Mouse (Mus musculus): ENCODE results near the gene Pars2. TPM values are rescaled to one million over a fixed set of nuclear protein-coding genes. Genes with fewer than 3 reads are reported as not detected.

Pars2 gene
- polyA plus RNA-seq (2016; fragmentation: Nextera tagmentation; extraction: Ambion mirVana) = 12.0 and 13.3 TPM in 2 replicates

DNA sequence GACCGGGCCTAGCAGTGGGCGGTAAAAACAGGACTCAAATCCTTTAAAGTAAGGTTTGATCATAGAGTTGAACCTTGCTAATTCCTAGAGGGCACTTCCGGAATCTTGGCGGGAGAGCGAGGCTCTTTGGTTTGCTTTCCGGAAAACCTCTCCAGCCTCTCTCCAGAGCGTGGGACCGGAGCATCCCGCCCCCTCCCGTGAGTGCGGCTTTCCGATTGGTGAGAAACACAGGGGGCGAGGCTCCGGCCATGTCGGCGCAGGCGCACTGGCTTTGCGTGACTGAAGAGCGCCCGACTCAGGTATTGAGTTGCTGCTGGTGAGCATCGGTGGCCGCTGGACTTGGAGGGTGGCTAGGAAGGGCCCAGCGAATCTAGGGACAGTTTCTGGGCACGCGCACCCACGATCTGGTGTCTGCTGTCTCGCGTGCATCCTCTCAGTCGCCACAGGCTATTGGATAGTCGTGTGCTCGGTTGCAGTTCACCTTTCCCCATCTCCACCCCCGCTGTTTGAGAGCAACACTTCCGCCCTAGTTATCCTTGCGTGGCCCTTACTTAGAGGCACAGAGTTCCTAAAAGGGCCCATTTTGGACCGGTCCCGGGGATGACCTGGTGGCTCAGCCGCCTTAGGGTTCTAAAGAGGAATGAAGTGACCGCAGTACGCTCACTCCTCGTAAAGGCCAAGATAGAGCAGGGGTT is at the start of gene Pars2:
TSS of gene Pars2 (plus strand) at position 237 of the 695 bp plus-strand sequence.
- H3K9me3 ChIP-seq = no peaks in the 10 kb centered on the region
- H3K4me3 ChIP-seq = peak within 1 kb of the TSS; percentile 74
- H3K4me1 ChIP-seq = peaks cover 8% of the 10 kb centered on the region
- WGBS = 3% methylated on average over 40 of the region's 40 CpGs
- peak within 1 kb of the TSS; percentile 69 for H3K27ac ChIP-seq (replicated peaks)
- H3K4me2 ChIP-seq (replicated peaks) = peak within 1 kb of the TSS; percentile 92
- H3K9ac ChIP-seq (replicated peaks) = peak within 1 kb of the TSS; percentile 83
- H3K27me3 ChIP-seq = peaks cover 34% of the 10 kb centered on the region
- ATAC-seq (ENCODE audit: low FRiP score, low read depth) = peak; percentile 98
- H3K36me3 ChIP-seq = peaks cover 26% of the 10 kb centered on the region

DNA sequence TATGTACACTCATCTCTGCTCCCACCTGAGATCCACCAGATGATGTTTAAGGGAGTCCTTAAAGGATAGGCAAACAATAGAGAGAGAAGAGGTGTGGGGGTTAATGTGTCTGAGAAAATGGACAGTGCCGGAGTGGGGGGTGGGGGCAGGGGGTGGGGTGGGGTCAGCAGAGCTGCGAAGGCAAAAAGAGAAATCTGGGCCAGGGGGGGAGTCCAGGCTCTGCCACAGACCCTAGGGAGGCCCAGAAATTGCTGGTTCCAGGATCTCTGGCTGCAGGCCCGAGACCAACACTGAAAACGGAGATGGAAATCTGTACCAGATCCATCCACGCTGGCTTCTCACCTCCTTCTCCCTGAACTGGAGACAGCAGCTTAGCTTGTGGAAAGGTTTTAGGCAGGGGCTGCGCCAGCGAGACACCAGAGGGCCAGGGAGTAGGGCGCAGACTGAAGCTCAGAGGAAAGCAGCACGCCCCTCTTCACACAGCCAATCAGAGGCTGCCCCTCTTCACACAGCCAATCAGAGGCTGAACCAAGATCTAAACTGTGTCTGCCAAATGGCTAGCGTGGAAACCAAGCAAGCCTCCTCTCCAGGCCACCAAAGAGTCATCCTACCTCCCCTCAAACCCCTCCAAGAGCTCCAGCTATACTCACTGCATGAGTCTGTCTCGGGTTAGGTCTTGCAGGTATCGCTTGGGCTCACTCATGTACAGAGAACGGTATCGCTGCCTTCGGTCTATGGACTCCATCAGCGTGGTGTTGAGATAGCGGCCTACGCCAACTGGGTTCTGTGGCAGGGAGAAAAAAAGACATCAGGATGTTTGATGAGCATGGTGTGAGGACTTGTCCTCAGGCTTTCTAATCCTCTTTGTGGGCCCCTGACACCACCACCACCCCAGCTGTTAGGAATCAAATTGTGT is 44.0 kb upstream of the Pars2 start:
- no peak overlapping the region for H3K27ac ChIP-seq (replicated peaks)
- no peaks in the 10 kb centered on the region for H3K9me3 ChIP-seq
- 44% methylated on average over 18 of the region's 18 CpGs for WGBS
- no peaks in the 10 kb centered on the region for H3K27me3 ChIP-seq
- 0 out of 2 replicates have a peak overlapping the region, but pooled peaks have one; percentile 13 for H3K4me3 ChIP-seq
- H3K9ac ChIP-seq (replicated peaks) = no peak overlapping the region
- peak overlapping the region; percentile 35 for H3K4me2 ChIP-seq (replicated peaks)
- 0 out of 2 replicates have a peak, but pooled peaks cover 2% of the 10 kb centered on the region for H3K4me1 ChIP-seq
- ATAC-seq (ENCODE audit: low FRiP score, low read depth) = peak; percentile 91
- no peaks in the 10 kb centered on the region for H3K36me3 ChIP-seq

DNA sequence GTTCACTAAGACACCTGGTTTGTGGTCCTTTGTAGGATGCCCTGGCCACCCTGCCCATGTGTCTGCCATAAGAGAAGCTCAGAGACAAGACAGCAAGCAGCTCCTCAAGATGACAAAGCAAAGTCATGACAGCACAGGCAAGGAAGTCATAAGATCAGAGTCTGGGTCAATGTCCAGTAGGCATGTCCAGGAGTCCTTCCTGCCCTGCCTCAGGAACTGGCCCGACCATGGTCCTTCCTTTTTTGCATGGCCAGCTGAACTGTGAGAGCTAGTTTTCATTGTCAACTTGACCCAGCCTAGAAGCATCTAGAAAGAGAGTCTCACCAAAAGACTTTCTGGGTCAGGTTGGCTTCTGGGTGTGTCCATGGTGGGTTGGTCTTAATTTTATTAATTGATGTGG is 43.0 kb upstream of the Pars2 start:
- H3K9me3 ChIP-seq = no peaks in the 10 kb centered on the region
- no peak overlapping the region for H3K9ac ChIP-seq (replicated peaks)
- H3K27me3 ChIP-seq = no peaks in the 10 kb centered on the region
- H3K36me3 ChIP-seq = no peaks in the 10 kb centered on the region
- H3K4me1 ChIP-seq = 0 out of 2 replicates have a peak, but pooled peaks cover 2% of the 10 kb centered on the region
- H3K27ac ChIP-seq (replicated peaks) = no peak overlapping the region
- WGBS = 90% methylated on average over 1 of the region's 1 CpGs
- no peak overlapping the region for H3K4me2 ChIP-seq (replicated peaks)
- H3K4me3 ChIP-seq = no peak overlapping the region
- no peak for ATAC-seq (ENCODE audit: low FRiP score, low read depth)

DNA sequence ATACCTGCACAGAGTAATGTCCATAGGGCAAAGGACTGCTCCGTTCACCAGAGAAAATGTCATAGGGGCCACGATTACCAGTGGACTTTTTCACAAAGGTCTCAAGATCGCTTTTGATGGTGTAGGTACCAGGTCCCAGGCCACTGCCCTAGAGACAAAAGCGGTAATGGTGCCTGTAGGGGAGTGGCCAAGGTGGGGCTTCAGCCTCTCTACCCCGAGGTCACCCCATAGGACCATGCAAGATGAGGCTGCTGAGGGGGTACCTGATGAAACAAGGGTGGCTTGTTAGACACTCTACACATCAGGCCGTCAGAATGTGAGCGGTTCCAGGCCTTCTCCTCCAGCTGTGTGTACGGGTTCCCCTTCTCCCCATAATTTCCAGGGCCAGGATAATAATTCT is 37.8 kb upstream of the Pars2 start:
- ATAC-seq (ENCODE audit: low FRiP score, low read depth) = no peak
- Histone ChIP-seq H3K9ac (replicated peaks) (no peak overlapping the region), H3K27ac (replicated peaks) (no peak overlapping the region), H3K9me3 (no peaks in the 10 kb centered on the region), H3K27me3 (peaks cover 26% of the 10 kb centered on the region), H3K4me1 (peaks cover 15% of the 10 kb centered on the region), H3K4me3 (no peak overlapping the region), H3K36me3 (no peaks in the 10 kb centered on the region), H3K4me2 (replicated peaks) (no peak overlapping the region)
- 68% methylated on average over 8 of the region's 8 CpGs for WGBS

DNA sequence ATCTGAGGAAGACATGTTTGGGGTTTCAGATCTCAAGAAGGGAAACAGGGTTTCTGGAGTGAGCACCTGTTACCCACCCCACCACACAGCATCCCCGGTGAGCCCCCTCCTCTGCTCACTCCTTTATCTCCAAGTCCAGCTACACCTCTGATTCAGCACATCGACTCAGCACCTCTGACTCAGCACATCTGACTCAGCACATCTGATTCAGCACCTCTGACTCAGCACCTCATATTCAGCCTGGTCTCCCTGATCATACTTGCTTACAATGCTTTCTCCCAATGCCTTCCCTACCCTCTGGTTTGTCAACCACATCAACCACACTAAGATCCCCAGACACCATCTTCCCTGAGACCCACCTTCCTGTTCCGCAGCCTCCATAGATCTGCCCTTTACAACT is 37.3 kb upstream of the Pars2 start:
- no peak overlapping the region for H3K4me3 ChIP-seq
- H3K27ac ChIP-seq (replicated peaks) = no peak overlapping the region
- H3K4me2 ChIP-seq (replicated peaks) = no peak overlapping the region
- no peaks in the 10 kb centered on the region for H3K9me3 ChIP-seq
- peaks cover 15% of the 10 kb centered on the region for H3K4me1 ChIP-seq
- ATAC-seq (ENCODE audit: low FRiP score, low read depth) = no peak
- 78% methylated on average over 3 of the region's 3 CpGs for WGBS
- no peaks in the 10 kb centered on the region for H3K36me3 ChIP-seq
- H3K9ac ChIP-seq (replicated peaks) = no peak overlapping the region
- peaks cover 26% of the 10 kb centered on the region for H3K27me3 ChIP-seq

DNA sequence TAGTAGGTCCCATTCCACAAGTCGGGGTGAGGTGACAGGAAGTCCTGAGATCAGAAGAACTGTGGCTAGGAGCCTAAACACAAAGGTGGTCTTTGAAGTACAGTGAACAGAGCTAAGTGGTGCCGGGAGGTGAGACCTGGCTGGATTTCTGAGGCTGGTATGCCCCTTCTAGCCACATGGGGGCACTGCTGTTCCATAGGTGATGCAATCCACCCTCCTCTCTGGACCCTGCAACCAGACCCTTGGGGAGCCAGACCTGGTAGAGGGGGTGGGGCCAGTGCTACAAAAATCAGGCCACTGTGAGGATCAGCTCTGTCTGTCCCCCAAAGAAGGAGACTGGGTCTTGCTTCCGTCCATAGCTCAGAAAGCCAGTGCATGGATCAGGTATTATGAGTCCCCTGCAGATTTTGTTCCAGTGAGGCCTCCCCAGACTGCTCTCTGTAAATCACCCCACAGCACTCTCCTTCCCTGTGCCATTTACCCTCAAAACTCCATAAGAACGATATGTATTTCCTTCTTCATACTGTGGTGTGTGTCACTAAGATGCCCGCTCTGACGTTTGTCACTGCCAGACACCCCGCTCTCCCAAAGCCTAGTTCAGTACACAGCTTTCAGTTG is 36.6 kb upstream of the Pars2 start:
- H3K9ac ChIP-seq (replicated peaks) = no peak overlapping the region
- peak; percentile 47 for ATAC-seq (ENCODE audit: low FRiP score, low read depth)
- H3K36me3 ChIP-seq = no peaks in the 10 kb centered on the region
- no peak overlapping the region for H3K4me2 ChIP-seq (replicated peaks)
- H3K4me3 ChIP-seq = no peak overlapping the region
- H3K9me3 ChIP-seq = no peaks in the 10 kb centered on the region
- H3K27ac ChIP-seq (replicated peaks) = no peak overlapping the region
- 41% methylated on average over 7 of the region's 7 CpGs for WGBS
- peaks cover 26% of the 10 kb centered on the region for H3K27me3 ChIP-seq
- H3K4me1 ChIP-seq = peaks cover 15% of the 10 kb centered on the region

DNA sequence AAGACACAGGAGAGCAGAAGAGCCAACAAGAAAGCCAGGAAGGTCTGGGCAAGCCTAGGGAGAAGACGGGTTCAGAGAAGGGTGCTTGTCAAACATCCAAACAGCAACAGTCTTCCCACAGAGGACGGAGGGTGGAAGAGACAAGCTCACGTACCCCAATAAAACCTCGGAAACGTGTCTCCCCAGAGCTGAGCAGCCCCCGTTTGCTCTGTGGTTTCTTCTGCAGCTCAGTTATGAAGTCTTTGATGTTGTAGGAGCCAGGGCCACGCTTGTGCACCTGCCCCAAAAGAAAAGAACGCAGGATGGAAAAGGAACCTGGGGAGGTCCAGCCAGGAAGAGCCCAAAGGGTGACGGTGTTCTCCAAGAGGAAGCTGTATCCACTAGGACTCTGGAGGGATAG is 36.0 kb upstream of the Pars2 start:
- peaks cover 15% of the 10 kb centered on the region for H3K4me1 ChIP-seq
- no peak overlapping the region for H3K27ac ChIP-seq (replicated peaks)
- 84% methylated on average over 9 of the region's 9 CpGs for WGBS
- H3K9me3 ChIP-seq = no peaks in the 10 kb centered on the region
- H3K4me3 ChIP-seq = no peak overlapping the region
- H3K4me2 ChIP-seq (replicated peaks) = no peak overlapping the region
- no peak overlapping the region for H3K9ac ChIP-seq (replicated peaks)
- ATAC-seq (ENCODE audit: low FRiP score, low read depth) = no peak
- H3K27me3 ChIP-seq = peaks cover 29% of the 10 kb centered on the region
- H3K36me3 ChIP-seq = no peaks in the 10 kb centered on the region

DNA sequence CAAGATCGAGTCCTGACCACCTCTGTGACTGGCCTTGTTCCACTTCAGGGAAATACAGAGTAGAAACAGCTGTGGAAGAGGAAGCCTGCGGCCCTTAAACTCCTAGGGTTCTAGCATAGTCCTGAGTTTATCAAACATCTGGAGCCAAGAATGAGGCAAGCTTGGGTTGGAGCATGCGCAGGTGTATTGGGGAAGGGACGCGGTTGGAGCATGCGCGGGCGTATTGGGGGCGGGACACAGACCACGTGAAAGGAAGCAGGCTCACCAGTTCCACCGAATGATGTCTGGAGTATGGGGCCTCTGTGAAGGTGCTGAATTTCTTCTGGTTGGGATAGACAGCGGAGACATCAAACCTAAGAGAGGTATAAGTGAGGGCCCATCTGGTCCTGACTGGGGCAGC is 35.2 kb upstream of the Pars2 start:
- Histone ChIP-seq H3K4me3 (no peak overlapping the region), H3K27me3 (peaks cover 30% of the 10 kb centered on the region), H3K27ac (replicated peaks) (no peak overlapping the region), H3K36me3 (no peaks in the 10 kb centered on the region), H3K9me3 (no peaks in the 10 kb centered on the region), H3K4me1 (peaks cover 15% of the 10 kb centered on the region), H3K4me2 (replicated peaks) (no peak overlapping the region), H3K9ac (replicated peaks) (no peak overlapping the region)
- 74% methylated on average over 12 of the region's 12 CpGs for WGBS
- ATAC-seq (ENCODE audit: low FRiP score, low read depth) = no peak

DNA sequence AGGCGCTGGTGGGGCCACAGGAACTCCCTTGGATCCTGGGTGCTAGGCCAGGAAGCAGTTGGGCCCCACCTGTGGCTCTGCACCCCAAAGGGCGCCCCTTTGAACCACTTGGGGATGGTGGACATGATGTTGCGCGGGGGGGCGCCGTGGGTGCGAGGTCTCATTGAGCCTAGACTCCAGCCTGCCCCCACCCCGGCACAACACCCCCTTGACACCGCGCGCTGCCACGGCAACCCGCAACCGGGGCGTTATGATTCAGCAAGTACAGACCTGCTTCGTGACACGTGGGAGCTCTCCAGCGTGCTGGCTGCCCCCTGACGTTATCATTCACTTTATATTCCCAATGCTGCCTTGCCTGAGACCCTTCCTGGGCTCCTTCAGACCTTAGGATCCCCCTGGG is 33.8 kb upstream of the Pars2 start, which contains the start of gene Lexm:
TSS of gene Lexm (minus strand) at position 186 of the 400 bp plus-strand sequence.
- Histone ChIP-seq H3K36me3 (no peaks in the 10 kb centered on the region), H3K4me3 (peak within 1 kb of the TSS; percentile 21), H3K27me3 (peaks cover 37% of the 10 kb centered on the region), H3K9ac (replicated peaks) (peak within 1 kb of the TSS; percentile 28), H3K4me1 (peaks cover 15% of the 10 kb centered on the region), H3K27ac (replicated peaks) (no peak within 1 kb of the TSS), H3K9me3 (no peaks in the 10 kb centered on the region), H3K4me2 (replicated peaks) (peak within 1 kb of the TSS; percentile 50)
- ATAC-seq (ENCODE audit: low FRiP score, low read depth) = no peak
- WGBS = 2% methylated on average over 19 of the region's 19 CpGs

DNA sequence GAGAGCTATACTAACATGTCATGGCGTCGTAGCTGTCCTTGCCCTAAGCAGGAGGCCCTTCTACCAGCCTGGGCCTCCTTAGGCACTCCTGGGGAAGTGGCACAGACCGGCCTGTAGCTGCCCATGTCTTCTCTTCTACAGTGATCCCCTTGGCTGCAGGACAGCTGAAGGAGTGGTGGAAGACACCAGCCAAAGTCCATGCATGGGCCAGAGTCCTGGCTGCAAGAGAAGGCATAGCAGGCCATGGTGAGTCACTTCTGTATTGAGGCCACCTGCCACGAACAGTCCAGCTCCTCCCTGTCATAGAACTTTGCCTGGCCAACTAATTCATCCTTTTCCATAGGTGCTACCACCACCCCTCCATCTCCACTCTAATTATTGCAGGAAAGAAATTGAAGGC is 32.0 kb upstream of the Pars2 start:
- Histone ChIP-seq H3K4me1 (peaks cover 15% of the 10 kb centered on the region), H3K9ac (replicated peaks) (no peak overlapping the region), H3K27ac (replicated peaks) (no peak overlapping the region), H3K9me3 (no peaks in the 10 kb centered on the region), H3K27me3 (peaks cover 55% of the 10 kb centered on the region), H3K4me2 (replicated peaks) (no peak overlapping the region), H3K36me3 (no peaks in the 10 kb centered on the region), H3K4me3 (no peak overlapping the region)
- 84% methylated on average over 4 of the region's 4 CpGs for WGBS
- ATAC-seq (ENCODE audit: low FRiP score, low read depth) = no peak

DNA sequence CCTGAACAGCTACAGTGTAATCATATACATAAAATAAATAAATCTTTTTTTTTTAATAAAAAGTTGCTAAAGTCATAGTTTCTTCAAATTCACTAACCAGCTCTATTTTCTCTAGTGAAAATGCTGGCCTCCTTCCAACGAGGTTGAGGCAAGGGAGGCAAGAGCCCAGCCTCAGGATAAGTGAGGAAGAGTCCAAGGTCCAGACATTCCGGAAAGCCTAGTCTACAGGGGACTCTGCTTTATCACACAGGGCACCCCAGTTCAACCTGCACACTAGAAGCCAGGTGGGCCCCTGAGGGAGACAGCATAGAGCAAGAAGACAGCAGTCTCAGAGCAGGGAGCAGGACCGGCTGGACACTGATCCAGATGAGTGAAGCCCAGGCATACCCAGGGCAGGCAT is 29.4 kb upstream of the Pars2 start:
- 69% methylated on average over 3 of the region's 3 CpGs for WGBS
- H3K4me3 ChIP-seq = no peak overlapping the region
- no peak overlapping the region for H3K9ac ChIP-seq (replicated peaks)
- H3K27ac ChIP-seq (replicated peaks) = no peak overlapping the region
- peaks cover 9% of the 10 kb centered on the region for H3K4me1 ChIP-seq
- no peaks in the 10 kb centered on the region for H3K36me3 ChIP-seq
- H3K4me2 ChIP-seq (replicated peaks) = no peak overlapping the region
- no peaks in the 10 kb centered on the region for H3K9me3 ChIP-seq
- H3K27me3 ChIP-seq = peaks cover 62% of the 10 kb centered on the region
- no peak for ATAC-seq (ENCODE audit: low FRiP score, low read depth)

DNA sequence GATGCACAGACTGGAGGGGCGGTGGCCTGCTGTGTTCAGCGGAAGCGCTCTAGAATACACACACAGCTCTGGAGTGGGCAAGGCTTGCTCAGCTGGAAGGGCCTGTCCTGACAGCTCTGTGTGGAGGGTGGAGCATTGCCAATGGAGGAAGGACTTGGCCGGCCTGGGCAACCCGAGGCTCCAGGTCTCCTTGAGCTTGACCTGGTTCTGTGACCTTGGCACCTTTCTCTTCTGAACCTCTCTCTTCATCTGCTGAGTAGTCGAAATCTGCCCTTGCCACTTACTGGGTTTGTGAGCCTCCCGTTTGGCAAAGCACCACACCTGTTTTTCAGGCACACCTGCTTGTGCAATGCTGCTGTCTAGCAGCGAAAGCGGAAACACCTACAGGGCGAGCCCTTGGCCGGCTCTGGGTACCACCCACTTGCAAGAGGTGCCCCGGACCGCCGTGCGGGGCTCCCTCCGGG is 28.8 kb upstream of the Pars2 start, which contains the start of gene Ttc22:
TSS of gene Ttc22 (plus strand) at position 403 of the 464 bp plus-strand sequence.
- WGBS = 30% methylated on average over 16 of the region's 16 CpGs
- peaks cover 58% of the 10 kb centered on the region for H3K27me3 ChIP-seq

More for the DNA sequence above, 28.8 kb upstream of the Pars2 start, which contains the start of gene Ttc22:
- H3K9me3 ChIP-seq = no peaks in the 10 kb centered on the region
- no peak within 1 kb of the TSS for H3K9ac ChIP-seq (replicated peaks)
- H3K36me3 ChIP-seq = no peaks in the 10 kb centered on the region
- no peak within 1 kb of the TSS for H3K4me3 ChIP-seq
- H3K4me1 ChIP-seq = peaks cover 6% of the 10 kb centered on the region
- no peak within 1 kb of the TSS for H3K27ac ChIP-seq (replicated peaks)
- no peak for ATAC-seq (ENCODE audit: low FRiP score, low read depth)
- no peak within 1 kb of the TSS for H3K4me2 ChIP-seq (replicated peaks)
